Mouse (Mus musculus) small intestine, adult 2 months (tissue): Measurements from ENCODE around the gene Ptpn4. TPM values are rescaled to one million over a fixed set of nuclear protein-coding genes. Genes with fewer than 3 reads are reported as not detected.

Experiments
- H3K27ac ChIP-seq: fragments of 200-500 bp; 2 replicates; pipeline ENCODE4 v1.5.1; 2012; ENCODE audit warnings: low read depth, low read length, control low read depth, inconsistent platforms; ENCODE audit not compliant: insufficient read depth
- H3K27me3 ChIP-seq: fragments of 200-500 bp; 2 replicates; pipeline ENCODE4 v1.6.1; 2012; ENCODE audit warnings: mild to moderate bottlenecking, moderate library complexity, low read length, inconsistent platforms; ENCODE audit not compliant: control insufficient read depth, insufficient read depth
- H3K36me3 ChIP-seq: fragments of 200-500 bp; 2 replicates; pipeline ENCODE4 v1.6.1; 2012; ENCODE audit warnings: mild to moderate bottlenecking, low read length, control low read depth, inconsistent platforms; ENCODE audit not compliant: control insufficient read depth, insufficient read depth
- H3K4me1 ChIP-seq: fragments of 200-500 bp; 2 replicates; pipeline ENCODE4 v1.6.1; 2012; ENCODE audit warnings: low read length, inconsistent platforms, mixed read lengths; ENCODE audit not compliant: control insufficient read depth, insufficient read depth, insufficient read length
- H3K4me3 ChIP-seq: fragments of 200-500 bp; 2 replicates; pipeline ENCODE4 v1.5.1; 2012; ENCODE audit warnings: low read depth, mild to moderate bottlenecking, control low read depth, inconsistent platforms, low read length, moderate library complexity
- CTCF ChIP-seq: fragments of 200-500 bp; IDR thresholded peaks from 2 replicates; pipeline ENCODE4 v1.5.1; 2012; ENCODE audit warnings: low read depth, mild to moderate bottlenecking, control low read depth, inconsistent platforms, low read length, moderate library complexity, mixed read lengths; ENCODE audit not compliant: insufficient replicate concordance, insufficient read length; ENCODE audit errors: extremely low read depth
- POLR2A ChIP-seq: fragments of 200-500 bp; IDR thresholded peaks from 2 replicates; pipeline ENCODE4 v1.6.1; 2012; ENCODE audit warnings: low read depth, mild to moderate bottlenecking, control low read depth, inconsistent platforms, low read length, moderate library complexity
- WGBS: fragments of 180-500 bp; shearing (Covaris S2); methylation state at CpG from one replicate; pipeline ENCODE4 v1.1.7; 2018; 5-methylcytosine and 5-hydroxymethylcytosine counted together
- polyA plus RNA-seq: library from polyadenylated mRNA; depleted of rRNA; stranded (reverse); fragments of >200 nt; gene quantifications from 2 replicates; pipeline ENCODE4 v1.2.3, GENCODE M21; 2012; rRNA removed

The Ptpn4 gene
- polyA plus RNA-seq, 1 experiment = 2.7 TPM

- no peak for TF ChIP-seq POLR2A
- TF ChIP-seq CTCF = no peak
- Histone ChIP-seq H3K27ac (no peak overlapping the region), H3K27me3 (no peaks in the 10 kb centered on the region), H3K4me1 (no peaks in the 10 kb centered on the region), H3K36me3 (peaks cover 12% of the 10 kb centered on the region), H3K4me3 (no peak overlapping the region)
- 87% methylated on average over 3 of the region's 3 CpGs for WGBS
Observed at GRCm38 (mm10) chr1:119605396-119605795, 232.0 kb downstream of the Ptpn4 start.

Other genes with a start within 250 kb of the Ptpn4 start
- 2.2 and 2.9 TPM in 2 replicates for gene Epb41l5, start 188.6 kb downstream of the Ptpn4 start, polyA plus RNA-seq
- 2.1 and 2.6 TPM in 2 replicates for gene Tmem177, start 75.6 kb upstream of the Ptpn4 start, polyA plus RNA-seq
- not detected in 2 replicates for gene Cfap221, start 159.6 kb upstream of the Ptpn4 start, polyA plus RNA-seq
- gene Sctr, start 169.3 kb upstream of the Ptpn4 start, polyA plus RNA-seq = 1.1 and 2.5 TPM in 2 replicates
- 121 and 171 TPM in 2 replicates for gene Tmem37, start 236.5 kb upstream of the Ptpn4 start, polyA plus RNA-seq